ENCODE assay signal across 8 mouse cellular contexts in genomic region chr6:108570351-108571041, GRCm38 (mm10).
DNase-seq lines count a peak whose midpoint lies in the region; ATAC-seq lines count a peak whose summit lies in the region.

No protein-coding gene starts in this region.

- peak overlapping the region; percentile 39 for H3K4me3 ChIP-seq in forebrain, embryonic 15.5 days
- peak overlapping the region; percentile 55 for H3K4me3 ChIP-seq in hindbrain, embryonic 10.5 days
- H3K4me3 ChIP-seq in limb, embryonic 12.5 days (replicated peaks), result peak overlapping the region; percentile 36
- H3K4me3 ChIP-seq in midbrain, embryonic 13.5 days (replicated peaks), result peak overlapping the region; percentile 40

- ATAC-seq in CD4-positive, CD25-positive, alpha-beta regulatory T cell, adult 4 months, result peak; percentile 25
- ATAC-seq in forebrain, embryonic 15.5 days (replicated peaks), result 0 out of 2 replicates have a peak, but pooled peaks have one; percentile 24
- ATAC-seq in limb, embryonic 12.5 days (ENCODE audit: insufficient number of reproducible peaks, insufficient read depth, low FRiP score, low TSS enrichment, low read depth), result peak; percentile 30; the same call in 1 of the 2 replicates
- ATAC-seq in midbrain, embryonic 13.5 days, result peak; percentile 36; the same call in 1 of the 2 replicates

- peak overlapping the region; percentile 25 for H3K9ac ChIP-seq in forebrain, embryonic 15.5 days (replicated peaks)
- H3K9ac ChIP-seq in limb, embryonic 12.5 days (replicated peaks), result peak overlapping the region; percentile 24; the same call in 1 of the 2 replicates
- H3K9ac ChIP-seq in midbrain, embryonic 13.5 days (replicated peaks), result peak overlapping the region; percentile 49

- H3K4me1 ChIP-seq in forebrain, embryonic 15.5 days, result peaks cover 12% of the 10 kb centered on the region
- peaks cover 28% of the 10 kb centered on the region for H3K4me1 ChIP-seq in hindbrain, embryonic 10.5 days (replicated peaks)
- peaks cover 24% of the 10 kb centered on the region for H3K4me1 ChIP-seq in limb, embryonic 12.5 days (replicated peaks)
- H3K4me1 ChIP-seq in midbrain, embryonic 13.5 days (replicated peaks), result peaks cover 15% of the 10 kb centered on the region

- no peaks in the 10 kb centered on the region for H3K9me3 ChIP-seq in forebrain, embryonic 15.5 days
- H3K9me3 ChIP-seq in hindbrain, embryonic 10.5 days, result no peaks in the 10 kb centered on the region
- no peaks in the 10 kb centered on the region for H3K9me3 ChIP-seq in limb, embryonic 12.5 days
- no peaks in the 10 kb centered on the region for H3K9me3 ChIP-seq in midbrain, embryonic 13.5 days

- no peak overlapping the region for H3K27ac ChIP-seq in forebrain, embryonic 15.5 days (replicated peaks)
- H3K27ac ChIP-seq in hindbrain, embryonic 10.5 days, result peak overlapping the region; percentile 82
- peak overlapping the region; percentile 69 for H3K27ac ChIP-seq in limb, embryonic 12.5 days
- H3K27ac ChIP-seq in midbrain, embryonic 13.5 days, result no peak overlapping the region

- no peaks in the 10 kb centered on the region for H3K27me3 ChIP-seq in forebrain, embryonic 15.5 days
- H3K27me3 ChIP-seq in hindbrain, embryonic 10.5 days (ENCODE audit: insufficient read depth, poor library complexity, severe bottlenecking), result no peaks in the 10 kb centered on the region; the same call in 1 of the 2 replicates
- no peaks in the 10 kb centered on the region for H3K27me3 ChIP-seq in limb, embryonic 12.5 days
- no peaks in the 10 kb centered on the region for H3K27me3 ChIP-seq in midbrain, embryonic 13.5 days

- peak overlapping the region; percentile 60 for H3K4me2 ChIP-seq in forebrain, embryonic 15.5 days (replicated peaks)
- H3K4me2 ChIP-seq in limb, embryonic 12.5 days, result peak overlapping the region; percentile 61
- peak overlapping the region; percentile 72 for H3K4me2 ChIP-seq in midbrain, embryonic 13.5 days (replicated peaks)

- DNase-seq in adipocyte (ENCODE audit: low spot score), result peak; percentile 90
- DNase-seq in hindbrain, embryonic 10.5 days (ENCODE audit: low spot score), result peak; percentile 53
- peak; percentile 12 for DNase-seq in thymus, postnatal 14 days
- DNase-seq in right cerebral cortex, postnatal 14 days, result no peak

- 36% methylated on average over 11 of the region's 11 CpGs for WGBS in forebrain, embryonic 15.5 days
- 25% methylated on average over 11 of the region's 11 CpGs for WGBS in hindbrain, embryonic 10.5 days
- WGBS in limb, embryonic 12.5 days, result 14% methylated on average over 11 of the region's 11 CpGs
- WGBS in midbrain, embryonic 13.5 days, result 32% methylated on average over 11 of the region's 11 CpGs

- H3K36me3 ChIP-seq in forebrain, embryonic 15.5 days, result no peaks in the 10 kb centered on the region
- no peaks in the 10 kb centered on the region for H3K36me3 ChIP-seq in hindbrain, embryonic 10.5 days
- H3K36me3 ChIP-seq in limb, embryonic 12.5 days, result no peaks in the 10 kb centered on the region
- H3K36me3 ChIP-seq in midbrain, embryonic 13.5 days, result no peaks in the 10 kb centered on the region

Comparison
In these comparisons a context has a peak if more than half of its experiments do, and no peak if none do; other contexts are left out.
1. H3K27ac ChIP-seq: peak in hindbrain, embryonic 10.5 days (single experiment) and limb, embryonic 12.5 days (single experiment); none in forebrain, embryonic 15.5 days (single experiment) and midbrain, embryonic 13.5 days (single experiment).
2. Peak in every context shown above with its lines, with median percentiles within 50 percentile points of each other: ATAC-seq, H3K4me2 ChIP-seq, H3K4me3 ChIP-seq and H3K9ac ChIP-seq.